Mouse (Mus musculus) NIH3T3 (cell line): ENCODE results near the gene Rad54l2.
A peak's percentile ranks its signal among the peaks of the same experiment; 100 is the strongest.

Source experiments
- DNase-seq: peaks from one replicate; pipeline ENCODE4 v3.0.0-alpha.2; 2012; ENCODE audit warnings: low read depth

Gene Rad54l2

GRCm38 (mm10) chr9:106752135-106752534 is 36.9 kb downstream of the Rad54l2 start:
- no peak for DNase-seq

GRCm38 (mm10) chr9:106739962-106740361 is 49.0 kb downstream of the Rad54l2 start:
- DNase-seq, result no peak

DNA sequence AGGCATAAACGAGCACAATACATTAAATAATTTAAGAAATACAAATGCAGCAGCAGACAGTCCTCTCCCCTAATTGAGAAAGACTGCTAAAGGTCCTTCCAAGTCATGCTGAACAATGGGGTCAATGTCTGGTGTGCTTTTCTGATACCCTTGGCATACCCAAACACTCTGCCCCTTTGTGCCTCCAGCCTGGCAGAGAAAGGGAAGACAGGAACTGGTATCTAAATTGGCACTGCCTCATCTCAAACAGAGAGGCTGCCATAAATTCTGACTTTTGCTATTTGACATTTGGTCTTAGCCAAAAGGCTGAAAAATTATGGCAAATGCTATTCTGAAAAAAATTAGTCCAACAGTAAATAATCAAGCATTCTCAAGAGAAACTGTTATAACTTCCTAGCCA is 49.9 kb downstream of the Rad54l2 start:
- no peak for DNase-seq

DNA sequence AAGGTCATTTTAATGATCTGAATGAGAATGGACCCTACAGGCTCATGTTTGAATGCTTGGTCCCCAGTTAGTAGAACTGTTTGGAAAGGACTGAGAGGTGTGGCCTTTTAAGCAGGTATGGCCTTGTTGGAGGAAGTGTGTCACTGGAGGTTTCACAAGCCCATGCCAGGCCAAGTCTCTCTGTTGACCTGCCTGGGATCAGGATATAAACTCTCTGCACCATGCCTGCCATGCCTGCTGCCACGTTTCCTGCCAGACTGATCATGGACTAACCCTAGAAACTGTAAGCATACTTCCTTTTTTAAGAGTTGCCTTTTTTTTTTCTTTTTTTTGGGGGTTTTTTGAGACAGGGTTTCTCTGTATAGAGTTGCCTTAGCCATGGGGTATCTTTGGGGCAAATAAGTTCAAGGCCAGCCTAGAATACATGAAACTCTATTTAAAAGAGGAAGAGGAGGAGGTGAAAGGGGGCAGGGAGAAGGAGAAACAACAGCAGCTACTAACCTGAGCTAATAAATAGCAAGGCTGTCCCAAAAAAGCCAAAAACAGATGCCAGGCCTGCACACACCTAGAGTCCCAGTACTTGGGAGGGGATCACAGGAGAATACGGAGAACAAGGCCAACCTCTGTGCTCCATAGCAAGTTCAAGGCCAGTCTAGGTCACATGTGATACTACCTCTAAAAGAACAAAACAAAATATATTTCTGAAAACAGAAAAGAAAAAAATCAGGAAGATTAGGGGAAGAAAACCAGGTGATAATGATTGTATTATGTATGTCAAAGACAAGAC is 50.6 kb downstream of the Rad54l2 start:
- no peak for DNase-seq

- no peak for DNase-seq
Measured at GRCm38 (mm10) chr9:106733690-106734089, 55.3 kb downstream of the Rad54l2 start.

DNA sequence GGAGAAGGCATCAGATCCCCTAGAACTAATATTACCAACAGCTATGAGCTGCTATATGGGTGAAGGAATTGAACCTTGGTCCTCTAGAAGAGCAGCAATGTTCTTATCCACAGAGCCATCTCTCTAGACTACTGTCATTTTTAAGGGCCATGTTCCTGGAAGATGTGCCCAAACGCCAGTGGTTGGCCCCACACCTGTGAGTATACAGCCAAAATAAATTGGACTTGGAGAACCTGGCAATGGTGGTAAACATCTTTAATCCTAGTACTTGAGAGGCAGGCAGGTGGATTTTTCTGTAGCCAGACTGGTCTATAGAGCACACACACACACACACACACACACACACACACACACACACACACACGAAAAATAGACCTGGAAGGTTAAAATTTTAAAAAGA is 59.6 kb downstream of the Rad54l2 start:
- no peak for DNase-seq

DNA sequence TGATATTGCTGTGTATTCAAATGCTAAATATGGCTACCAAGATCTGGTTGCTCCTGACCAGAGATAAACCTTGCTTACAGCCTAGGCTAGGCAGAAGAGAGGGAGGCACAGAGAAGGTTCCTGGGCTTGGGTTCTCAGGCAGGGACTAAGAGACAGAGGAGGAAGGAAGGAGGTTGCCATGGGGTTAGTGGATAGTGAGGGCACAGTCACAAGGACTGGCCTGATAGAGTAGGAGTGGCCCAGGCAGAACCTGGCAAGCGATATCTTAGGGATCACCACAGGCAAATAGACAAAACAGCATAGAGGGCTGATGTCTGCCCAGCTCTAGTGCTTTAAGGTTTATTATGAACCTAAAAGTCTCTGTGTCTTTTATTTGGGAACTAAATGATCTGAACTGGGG is 62.1 kb downstream of the Rad54l2 start:
- no peak for DNase-seq

DNA sequence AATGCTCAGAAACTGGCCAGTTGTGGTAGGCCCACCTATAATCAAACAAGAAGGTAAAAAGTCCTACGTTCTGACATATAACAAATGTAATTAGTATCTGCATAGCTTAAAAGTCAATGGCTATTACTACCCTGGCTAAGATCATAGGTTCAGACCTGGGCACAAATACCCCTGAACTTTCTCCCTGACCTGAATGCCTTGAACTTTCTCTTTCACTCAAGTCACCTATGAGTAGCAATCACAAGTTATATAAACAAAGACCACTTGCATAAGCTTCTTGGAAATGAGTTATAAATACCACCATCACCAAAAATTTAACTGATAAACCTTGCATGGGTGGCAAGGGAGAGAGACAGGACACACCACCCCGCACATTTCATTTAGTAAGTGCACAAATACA is 63.6 kb downstream of the Rad54l2 start:
- no peak for DNase-seq

DNA sequence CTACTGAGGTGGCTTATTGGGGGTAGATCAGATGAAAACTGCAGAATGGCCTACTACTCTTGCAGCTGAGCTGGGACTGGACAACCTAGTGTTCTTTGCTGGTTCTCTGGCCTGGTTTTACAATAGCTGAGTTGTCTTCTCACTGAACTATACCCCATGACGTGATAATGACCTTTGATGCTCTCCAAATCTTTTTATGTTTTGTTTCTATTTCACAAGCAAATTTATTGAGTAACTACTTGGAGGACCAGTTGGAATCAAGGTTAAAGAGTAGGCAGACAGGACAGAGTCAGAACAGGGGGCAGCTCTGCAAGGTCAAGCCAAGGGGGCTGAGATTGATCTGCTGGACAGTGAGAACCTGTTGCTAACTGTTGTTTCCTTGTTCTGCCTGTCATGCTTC is 64.1 kb downstream of the Rad54l2 start:
- no peak for DNase-seq

DNA sequence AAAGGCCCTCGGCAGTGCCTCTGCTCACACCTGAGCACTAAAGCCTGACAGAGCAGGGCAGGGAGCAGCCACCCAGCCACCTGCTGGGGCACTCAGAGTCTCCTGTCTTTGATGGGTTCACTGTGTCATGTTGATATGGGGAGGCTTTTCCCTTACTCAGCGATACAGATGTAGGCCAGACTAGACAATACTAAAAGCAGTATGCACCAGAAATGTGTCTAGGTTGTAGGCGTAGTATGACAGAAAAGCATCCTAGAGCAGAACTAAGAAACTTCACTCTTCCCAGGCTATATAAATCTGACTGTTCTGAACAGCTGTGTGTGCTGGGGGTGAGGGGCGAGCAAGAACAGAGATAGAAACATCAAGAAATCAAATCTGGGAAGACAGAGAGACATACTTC is 72.3 kb downstream of the Rad54l2 start:
- no peak for DNase-seq

DNA sequence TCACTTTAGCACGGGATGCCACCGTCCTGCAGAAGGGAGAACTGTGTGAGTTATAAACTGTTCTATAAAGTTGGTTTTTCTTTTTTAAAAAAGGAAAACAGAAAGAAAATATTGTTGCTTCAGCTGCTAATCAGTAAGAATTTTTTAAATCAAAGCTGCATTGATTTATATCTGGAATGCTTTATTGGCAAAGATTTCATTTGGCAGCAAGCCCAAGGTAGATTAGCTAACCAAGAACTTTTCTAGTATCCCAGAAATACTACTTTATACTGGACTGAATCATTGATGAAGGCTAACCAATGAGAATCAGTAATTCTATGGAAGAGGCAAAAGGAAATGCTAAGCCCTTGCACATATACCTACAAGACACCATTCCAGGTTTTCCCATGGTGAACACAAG is 72.8 kb downstream of the Rad54l2 start:
- no peak for DNase-seq

- DNase-seq, result no peak
Measured at GRCm38 (mm10) chr9:106712470-106712869, 76.5 kb downstream of the Rad54l2 start.

GRCm38 (mm10) chr9:106692973-106693481 is 96.0 kb downstream of the Rad54l2 start:
- DNase-seq, result no peak

DNA sequence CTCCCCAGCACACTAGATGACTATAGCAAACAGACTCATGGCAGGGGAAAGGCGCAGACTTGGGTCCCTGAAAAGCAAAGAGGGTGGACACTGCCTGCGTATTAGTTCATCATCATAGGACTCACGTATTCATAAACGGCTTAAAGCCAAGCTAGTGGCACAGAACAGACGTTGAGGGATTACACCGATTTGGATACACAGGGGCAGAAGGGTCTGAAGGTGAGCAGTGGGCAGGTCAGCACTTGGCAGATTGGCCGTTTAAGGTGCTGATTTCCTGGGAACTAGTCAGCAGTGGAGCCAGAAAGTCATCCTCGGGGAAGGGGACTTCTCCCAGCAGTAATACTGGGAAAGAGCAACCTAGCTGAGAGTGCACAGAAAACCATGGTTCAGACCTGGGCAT is 100.2 kb downstream of the Rad54l2 start:
- no peak for DNase-seq

GRCm38 (mm10) chr9:106686983-106687650 is 101.9 kb downstream of the Rad54l2 start:
- peak; percentile 82 for DNase-seq

- peak; percentile 92 for DNase-seq
Measured at GRCm38 (mm10) chr9:106685249-106686101, 103.5 kb downstream of the Rad54l2 start, which contains the start of gene Tex264. TSS of gene Tex264 (minus strand) at chr9:106685927.

DNA sequence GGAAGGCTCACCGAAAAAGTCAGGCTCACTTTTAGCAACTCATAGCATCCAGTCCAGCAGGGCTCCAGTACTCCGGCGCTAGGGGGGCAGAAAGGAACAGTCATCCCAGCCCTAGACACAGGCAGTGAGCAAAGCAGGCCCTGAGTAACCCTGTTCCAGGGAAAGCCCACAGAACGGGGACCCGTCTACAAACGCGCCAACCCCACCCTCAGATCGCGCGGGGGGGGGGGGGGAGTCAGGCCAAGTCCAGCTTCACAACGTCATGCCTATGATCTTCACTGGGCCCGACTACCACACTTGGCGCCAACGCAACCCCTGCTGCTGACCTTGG is 104.1 kb downstream of the Rad54l2 start:
- peak; percentile 41 for DNase-seq

GRCm38 (mm10) chr9:106684093-106684872 is 104.7 kb downstream of the Rad54l2 start:
- DNase-seq, result no peak

GRCm38 (mm10) chr9:106681026-106681425 is 108.0 kb downstream of the Rad54l2 start:
- peak; percentile 83 for DNase-seq

GRCm38 (mm10) chr9:106678242-106678641 is 110.8 kb downstream of the Rad54l2 start:
- DNase-seq, result peak; percentile 57

GRCm38 (mm10) chr9:106677702-106678101 is 111.3 kb downstream of the Rad54l2 start:
- no peak for DNase-seq

DNA sequence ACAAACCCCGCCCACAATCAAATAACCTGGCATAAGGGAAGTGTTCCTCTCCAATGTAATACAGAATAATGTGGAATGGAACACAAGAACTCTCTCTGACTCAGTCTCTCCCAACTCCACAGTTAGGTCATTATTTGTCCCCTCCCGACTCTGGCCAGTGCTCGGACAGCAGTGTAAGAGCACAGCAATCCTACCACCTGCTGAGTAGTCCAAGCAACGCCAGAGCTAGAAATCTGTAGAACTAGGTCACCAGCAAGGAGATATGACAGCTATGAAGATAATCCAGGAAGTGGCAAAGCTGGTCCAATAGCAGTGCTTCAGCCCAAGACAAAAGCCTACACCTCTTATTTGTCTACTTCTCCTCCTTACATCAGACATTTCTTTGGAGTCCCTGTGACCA is 112.4 kb downstream of the Rad54l2 start:
- no peak for DNase-seq
